Mouse (Mus musculus) heart, postnatal 0 days (tissue): ENCODE data around the gene Fam120b.

ENCODE experiments used
- CTCF ChIP-seq: IDR thresholded peaks from 2 replicates; pipeline ENCODE4 v1.5.1; 2016; ENCODE audit warnings: antibody characterized with exemption, control low read depth, low read depth
- EP300 ChIP-seq: IDR thresholded peaks from 2 replicates; pipeline ENCODE4 v1.6.1; 2016; ENCODE audit warnings: antibody characterized with exemption, low read depth

DNA sequence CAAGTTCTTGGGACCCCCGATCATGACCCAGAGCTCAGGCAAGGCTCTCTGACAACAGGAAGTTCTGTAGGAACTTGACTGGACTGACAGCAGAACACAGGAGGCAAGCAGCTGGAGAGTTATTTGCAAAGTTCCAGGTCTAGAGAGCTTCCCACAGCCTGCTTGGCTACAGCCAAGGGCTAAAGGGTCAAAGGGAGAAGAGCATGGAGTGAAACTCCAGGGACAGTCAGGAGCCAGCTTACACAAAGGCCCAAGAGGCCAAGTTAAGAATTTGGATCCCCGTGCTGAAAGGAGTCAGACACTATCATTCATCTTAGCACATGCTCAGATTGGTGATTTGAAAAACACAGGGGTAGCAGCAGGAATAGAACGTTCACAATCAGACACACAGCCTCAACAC is 32.3 kb upstream of the Fam120b start:
- TF ChIP-seq CTCF: no peak
- no peak for TF ChIP-seq EP300
